Comparison of ENCODE assay signal across 8 mouse cellular contexts in the genomic region with DNA sequence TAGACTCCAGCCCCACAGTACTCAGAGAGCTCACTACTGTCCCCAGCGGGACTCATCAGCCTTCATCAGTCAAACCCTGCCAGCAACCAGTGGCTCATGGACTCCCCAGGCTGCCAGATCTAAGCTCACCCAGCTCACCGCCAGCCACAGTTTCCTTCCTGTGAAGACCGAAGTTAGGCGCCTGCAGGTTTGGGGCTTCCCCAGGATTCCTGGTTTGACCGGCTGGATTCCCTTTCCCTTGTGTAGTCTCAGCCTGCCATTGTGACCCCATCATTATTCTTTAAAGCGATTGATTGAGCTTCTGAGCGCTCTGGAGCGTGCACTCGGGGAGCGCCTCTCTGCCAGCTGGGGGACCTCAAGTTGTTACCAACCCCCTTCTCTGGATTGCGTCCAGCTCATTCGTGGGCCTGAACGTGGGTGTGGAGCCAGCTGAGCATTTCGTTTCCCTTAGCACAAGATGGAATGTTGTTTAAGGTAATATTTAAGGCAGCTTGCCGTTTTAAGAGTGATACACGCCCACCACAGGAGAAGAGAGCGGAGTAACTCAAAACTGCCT.
DNase-seq lines count a peak whose midpoint lies in the region; ATAC-seq and TF ChIP-seq lines count a peak whose summit lies in the region.

No protein-coding gene starts in this region.

- peak; percentile 71 for ATAC-seq in CD4-positive, CD25-positive, alpha-beta regulatory T cell, adult 4 months

- no peak overlapping the region for H3K27ac ChIP-seq in cerebellum, adult 2 months (ENCODE audit: insufficient read depth, low read length)

- TF ChIP-seq CTCF in cerebellum, adult 2 months (IDR thresholded peaks at IDR 0.05; ENCODE audit: borderline replicate concordance, insufficient read depth, low read depth, low read length) = no peak

- intact Hi-C loops in left cerebral cortex, postnatal 36 days (cut with DNase I) = no loop called here

- peak; percentile 18 for DNase-seq in gastrocnemius, postnatal 10 days
- no peak for DNase-seq in gastrocnemius, adult 8-10 months (ENCODE audit: low spot score in 2 of 2)
- DNase-seq in fibroblast of lung, adult 2 months (ENCODE audit: low read depth) = peak; percentile 44
- peak; percentile 43 to 50 for DNase-seq in left cerebral cortex, postnatal 36 days (ENCODE audit: low spot score in 2 of 2)
- peak; percentile 54 for DNase-seq in right cerebral cortex, postnatal 14 days
- DNase-seq in cerebellum, adult 2 months = no peak
- no peak for DNase-seq in cerebellum, postnatal 14 days

- no peak for TF ChIP-seq POLR2A in cerebellum, adult 2 months (IDR thresholded peaks at IDR 0.05; ENCODE audit: borderline replicate concordance, insufficient read depth, low read length)

- 46% methylated on average over 17 of the region's 17 CpGs for WGBS in cerebellum, adult 2 months

- no peak overlapping the region for H3K4me3 ChIP-seq in cerebellum, adult 2 months (replicated peaks; ENCODE audit: insufficient read depth, low read depth, low read length)

- H3K27me3 ChIP-seq in cerebellum, adult 2 months (ENCODE audit: control insufficient read depth, insufficient read depth, low read length) = no peaks in the 10 kb centered on the region

- H3K4me1 ChIP-seq in cerebellum, adult 2 months (ENCODE audit: control insufficient read depth, insufficient read depth, low read length) = peaks cover 8% of the 10 kb centered on the region

Comparison
In these comparisons a context has a peak if more than half of its experiments do, and no peak if none do; other contexts are left out.
1. DNase-seq: peak in gastrocnemius, postnatal 10 days (single experiment), fibroblast of lung, adult 2 months (single experiment), left cerebral cortex, postnatal 36 days (2 of 2) and right cerebral cortex, postnatal 14 days (single experiment); none in gastrocnemius, adult 8-10 months (0 of 2), cerebellum, adult 2 months (0 of 2) and cerebellum, postnatal 14 days (0 of 2).